Mouse (Mus musculus) cerebral cortex, adult 2 months (tissue): ENCODE data around the gene Mycbp2.

Source experiments
- WGBS: fragments of 180-500 bp; shearing (Covaris S2); methylation state at CpG from one replicate; pipeline ENCODE4 v1.1.7; 2018; 5-methylcytosine and 5-hydroxymethylcytosine counted together

Gene Mycbp2

GRCm38 (mm10) chr14:103346729-103347505 is at the start of gene Mycbp2:
Mycbp2 (minus strand) TSS chr14:103346814.
- WGBS = 2% methylated on average over 40 of the region's 41 CpGs

GRCm38 (mm10) chr14:103392391-103392790 is 45.8 kb upstream of the Mycbp2 start:
- 78% methylated on average over 7 of the region's 7 CpGs for WGBS

GRCm38 (mm10) chr14:103387431-103387830 is 40.8 kb upstream of the Mycbp2 start:
- 54% methylated on average over 4 of the region's 4 CpGs for WGBS

- 51% methylated on average over 8 of the region's 8 CpGs for WGBS
Measured at GRCm38 (mm10) chr14:103386871-103387270, 40.3 kb upstream of the Mycbp2 start.

DNA sequence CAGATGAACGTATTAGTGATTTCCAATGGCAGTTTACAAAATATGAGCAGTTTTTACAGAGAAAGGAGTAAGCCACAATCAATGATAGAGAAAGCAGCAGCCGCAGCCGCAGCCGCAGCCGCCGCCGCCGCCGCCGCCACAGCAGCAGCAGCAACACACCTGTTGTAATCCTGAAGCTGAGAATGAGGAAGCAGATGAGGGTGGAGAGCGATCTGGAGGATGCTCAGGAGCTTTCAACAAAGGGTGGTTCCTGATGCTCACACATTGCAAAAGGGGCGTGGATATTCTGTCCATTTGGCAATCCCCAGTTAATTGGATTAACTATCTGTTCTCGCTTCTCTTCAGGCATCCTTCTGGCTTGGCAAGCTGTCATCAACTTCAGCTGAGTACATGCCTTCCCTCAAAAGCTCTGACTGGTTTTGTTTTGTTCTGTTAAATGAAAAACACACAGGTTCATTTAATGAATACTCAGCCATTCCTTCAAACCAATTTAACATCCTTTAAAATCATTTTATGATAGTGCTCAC is 38.5 kb upstream of the Mycbp2 start:
- 79% methylated on average over 13 of the region's 13 CpGs for WGBS

- 88% methylated on average over 3 of the region's 3 CpGs for WGBS
Measured at GRCm38 (mm10) chr14:103378703-103379102, 32.1 kb upstream of the Mycbp2 start.

DNA sequence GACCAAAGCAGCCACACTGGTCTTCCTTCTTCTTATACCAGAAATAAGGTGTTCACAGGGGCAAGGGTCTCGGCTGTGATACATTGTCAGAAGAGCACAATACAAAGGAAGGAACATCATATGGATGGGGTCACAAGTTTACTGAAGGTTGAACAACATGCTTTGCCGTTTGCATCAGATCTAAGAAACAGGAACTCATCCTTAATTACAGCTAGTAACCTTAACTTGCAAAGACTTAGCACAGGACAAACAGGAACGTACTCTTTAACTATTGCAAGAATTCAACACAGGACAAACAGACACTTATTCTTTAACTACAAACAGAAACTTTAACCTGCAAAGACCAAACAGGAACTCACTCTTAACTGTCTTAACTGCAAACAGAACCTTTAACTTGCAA is 30.2 kb upstream of the Mycbp2 start:
- WGBS = 86% methylated on average over 3 of the region's 3 CpGs

DNA sequence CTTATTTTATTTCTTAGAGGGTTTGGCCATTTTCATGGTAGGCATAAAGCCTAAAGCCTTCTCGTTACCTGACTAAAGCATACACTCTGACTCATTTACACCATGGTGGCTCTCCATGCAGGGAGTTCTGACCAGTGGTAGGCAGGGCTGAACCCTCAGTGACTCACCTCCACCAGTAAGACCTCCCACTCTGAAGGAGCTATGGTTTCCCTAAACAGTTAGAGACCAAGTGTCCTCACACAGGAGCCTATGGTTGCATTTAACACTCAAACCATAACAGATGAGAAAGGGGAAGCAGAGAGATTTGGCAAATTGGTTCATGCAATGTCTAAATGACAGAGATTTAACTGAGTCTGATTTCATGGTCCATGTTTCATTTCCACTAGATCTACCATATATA is 28.9 kb upstream of the Mycbp2 start:
- 94% methylated on average over 1 of the region's 1 CpGs for WGBS

- WGBS = 42% methylated on average over 2 of the region's 2 CpGs
Measured at GRCm38 (mm10) chr14:103363199-103363598, 16.6 kb upstream of the Mycbp2 start.

DNA sequence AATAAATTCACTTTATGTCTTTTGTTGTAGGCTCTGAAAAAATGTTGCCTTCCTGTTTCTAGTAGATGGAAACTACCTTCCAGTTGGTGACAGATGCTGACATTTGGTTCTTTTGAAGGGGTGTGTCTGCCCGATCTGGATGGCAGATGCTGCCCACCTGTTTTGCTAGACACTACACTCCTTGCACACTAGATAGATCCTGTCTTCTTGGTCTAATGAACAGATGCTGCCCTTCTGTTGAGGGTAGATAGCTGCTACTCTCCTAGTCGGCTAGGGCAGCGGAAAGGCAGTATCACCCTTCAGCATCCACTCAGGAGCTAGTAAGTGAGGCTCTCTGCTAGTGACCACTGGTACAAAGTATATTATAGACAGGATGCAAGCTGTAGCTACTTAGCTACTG is 9.5 kb upstream of the Mycbp2 start:
- 87% methylated on average over 3 of the region's 3 CpGs for WGBS

DNA sequence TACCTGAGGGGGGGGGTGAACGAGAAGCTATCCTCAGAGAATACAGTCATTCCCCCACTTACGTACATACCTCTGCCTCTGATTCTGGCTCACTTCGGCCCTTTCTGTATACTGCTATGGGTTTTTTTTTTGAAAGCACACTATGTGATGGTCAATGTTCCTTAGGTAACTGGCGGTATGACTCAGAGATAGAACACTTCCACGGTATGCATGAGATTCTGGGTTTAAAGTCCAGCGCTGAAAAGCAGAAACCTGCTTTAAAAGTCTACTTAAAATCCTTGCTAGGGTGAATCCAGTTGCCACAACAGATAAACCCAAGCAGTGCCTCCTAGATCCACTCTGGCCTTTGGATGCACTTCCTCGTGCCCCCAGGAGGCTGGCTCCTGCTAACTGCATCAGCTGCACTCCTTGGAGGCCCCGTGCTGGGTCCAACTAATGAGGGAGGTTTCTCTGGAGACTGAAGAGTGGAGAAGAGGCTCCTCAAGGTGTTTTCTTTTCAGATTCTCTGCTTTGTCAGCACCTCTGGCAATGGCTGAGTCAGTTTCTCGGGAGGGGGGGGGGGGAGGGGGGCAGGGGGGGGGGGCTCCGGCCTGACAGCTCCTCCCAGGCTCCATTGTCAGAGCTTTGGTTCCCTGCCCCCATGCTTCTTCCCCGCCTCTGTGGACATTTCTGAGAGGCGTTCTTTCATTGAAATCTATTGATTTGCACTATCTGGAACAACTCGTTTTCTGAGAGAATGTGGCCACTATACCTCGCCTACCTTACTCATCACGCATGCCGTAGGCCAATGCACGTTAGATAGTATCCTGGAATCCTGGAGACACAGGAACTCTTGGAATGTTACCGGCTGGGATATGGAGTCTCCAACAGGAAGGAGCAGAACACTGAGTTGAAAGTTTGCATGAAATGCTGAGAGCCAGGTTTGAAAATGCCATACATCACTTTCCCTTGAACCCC is 8.1 kb upstream of the Mycbp2 start:
- 52% methylated on average over 17 of the region's 18 CpGs for WGBS

- under 1% methylated on average over 75 of the region's 83 CpGs for WGBS
Measured at GRCm38 (mm10) chr14:103345858-103346728, 521 bp downstream of the Mycbp2 start.

DNA sequence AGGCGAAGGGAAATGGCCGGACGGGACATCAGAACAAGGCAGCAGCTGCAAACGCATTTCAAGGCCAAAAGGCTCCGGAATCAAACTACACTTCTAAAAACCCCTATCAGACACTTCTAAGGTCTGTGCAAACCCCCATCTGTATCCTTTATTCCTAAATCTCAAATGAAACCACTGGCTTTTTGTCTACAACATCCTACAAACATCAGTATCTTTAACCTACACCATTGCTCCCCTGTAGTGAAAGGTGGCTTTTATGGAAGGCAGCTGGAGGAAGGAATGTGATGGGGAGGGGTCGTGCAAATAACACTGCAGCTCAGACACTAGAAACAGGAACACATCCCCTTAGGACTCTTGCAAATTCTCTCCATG is 1.1 kb downstream of the Mycbp2 start:
- WGBS = 6% methylated on average over 6 of the region's 6 CpGs

DNA sequence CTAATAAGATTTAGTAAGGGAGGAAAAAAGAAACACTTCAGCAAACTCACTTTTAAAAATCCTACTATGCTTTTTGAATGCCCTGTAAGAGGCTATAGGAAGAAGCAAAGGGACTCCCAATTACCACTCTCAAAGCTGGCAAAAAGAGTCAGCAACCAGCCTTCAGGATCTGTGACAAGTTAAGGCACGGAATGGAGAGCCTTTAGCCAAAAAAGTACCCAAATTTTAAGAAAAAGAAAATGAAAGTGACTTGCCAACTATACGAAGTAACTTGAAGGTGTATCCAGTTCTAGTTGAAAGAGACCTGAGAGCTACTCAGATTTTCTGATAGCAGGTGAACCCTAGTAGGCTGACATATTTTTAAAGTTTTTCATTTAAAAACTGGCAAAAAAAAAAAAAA is 1.6 kb downstream of the Mycbp2 start:
- WGBS = 11% methylated on average over 2 of the region's 2 CpGs

GRCm38 (mm10) chr14:103343791-103344190 is 2.8 kb downstream of the Mycbp2 start:
- WGBS = 35% methylated on average over 5 of the region's 5 CpGs

DNA sequence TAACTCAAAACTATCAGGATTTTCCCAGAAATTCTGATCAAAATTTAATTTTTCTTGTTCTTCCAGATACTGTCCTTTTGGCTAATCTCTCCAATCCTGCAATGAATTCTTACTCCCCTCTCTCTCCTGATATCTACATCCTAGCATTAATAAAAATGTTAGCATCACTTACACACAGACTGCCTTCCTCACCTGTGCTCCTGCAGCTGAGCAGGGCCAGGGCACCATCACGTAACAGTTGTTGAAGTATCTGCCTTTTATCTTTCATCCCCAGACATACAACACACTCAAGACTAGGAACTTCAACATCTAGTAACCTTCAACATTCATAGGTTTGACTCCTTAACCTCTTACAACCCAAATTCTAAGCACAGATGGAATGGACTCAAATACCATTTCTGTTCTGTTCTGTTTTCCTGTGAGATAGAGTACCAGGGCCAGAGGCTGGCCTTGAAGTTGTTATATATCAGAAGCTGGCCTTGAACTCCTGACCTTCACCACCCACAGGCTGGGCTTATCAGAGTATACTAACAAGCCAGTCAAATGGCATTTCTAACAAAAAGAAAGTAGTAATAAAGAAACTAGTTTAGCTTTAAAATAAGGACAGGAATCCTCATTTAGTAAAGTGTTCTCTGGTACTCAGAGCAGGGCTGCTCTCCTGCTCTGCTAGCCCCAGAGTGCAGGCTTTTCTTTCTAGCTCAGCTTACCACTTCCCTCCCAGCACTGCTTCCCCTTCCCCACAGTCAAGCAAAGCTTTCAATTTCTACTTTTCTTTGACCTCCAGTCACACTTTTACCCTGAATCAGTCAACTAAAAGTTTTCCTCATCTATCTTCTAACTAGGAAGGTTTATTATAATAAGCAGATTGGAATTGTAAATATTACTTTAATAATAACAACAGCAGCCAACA is 5.0 kb downstream of the Mycbp2 start:
- WGBS = 82% methylated on average over 1 of the region's 1 CpGs

DNA sequence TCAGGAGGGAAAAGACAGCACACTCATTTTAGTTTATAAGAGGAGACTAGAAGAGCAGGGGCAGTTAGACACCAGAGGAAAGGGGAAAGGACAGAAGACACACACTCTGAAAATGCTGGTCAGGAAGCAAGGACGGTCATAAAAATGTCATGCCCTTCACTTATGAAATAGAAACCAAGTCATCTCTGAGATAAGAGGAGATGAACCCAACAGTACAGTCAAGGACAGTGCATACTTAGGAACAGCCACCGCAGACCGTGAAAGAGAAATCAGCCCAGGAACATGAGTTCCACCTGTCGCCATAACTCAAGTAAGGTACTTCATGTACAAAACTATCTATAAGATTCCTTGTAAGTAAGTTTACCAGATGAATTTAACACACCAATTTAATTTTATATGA is 33.7 kb downstream of the Mycbp2 start:
- WGBS = 97% methylated on average over 4 of the region's 4 CpGs

DNA sequence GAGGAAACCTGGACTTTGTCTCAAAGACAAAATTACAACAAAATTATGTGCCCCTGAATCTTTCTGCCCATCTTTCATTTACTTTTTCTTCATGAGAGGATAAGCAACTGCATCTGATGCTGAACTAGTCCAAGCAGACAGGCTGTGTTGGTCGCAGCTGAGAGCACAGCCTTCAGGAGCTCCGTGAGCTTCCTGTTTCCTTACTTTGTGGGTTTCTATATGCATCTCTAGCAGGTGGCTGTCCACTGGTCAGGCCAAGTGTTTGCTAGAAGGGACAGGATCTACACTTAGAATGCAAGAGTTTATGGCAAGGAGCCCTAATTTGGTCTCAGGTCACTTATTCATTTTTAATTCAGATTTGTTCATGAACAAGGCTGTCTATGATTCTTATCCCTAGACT is 50.4 kb downstream of the Mycbp2 start:
- 89% methylated on average over 2 of the region's 2 CpGs for WGBS

DNA sequence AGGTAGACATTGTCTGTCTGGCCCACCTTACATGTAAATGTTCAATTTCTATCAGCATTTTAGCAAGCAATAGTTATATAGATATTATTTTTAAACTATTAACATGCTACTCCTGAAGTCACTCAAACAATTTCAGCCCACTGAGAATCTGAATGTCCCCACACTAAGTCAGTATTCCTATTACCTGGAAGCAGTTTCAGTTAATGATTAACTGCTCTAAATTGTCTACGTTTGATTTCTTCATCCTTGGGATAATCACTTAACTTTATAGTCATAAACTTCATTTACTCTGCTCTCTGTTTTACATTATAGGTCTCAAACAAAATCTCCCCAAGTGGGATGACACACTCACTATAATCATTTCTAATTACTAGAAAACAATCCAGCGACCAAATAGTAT is 60.0 kb downstream of the Mycbp2 start:
- WGBS = 91% methylated on average over 2 of the region's 2 CpGs

DNA sequence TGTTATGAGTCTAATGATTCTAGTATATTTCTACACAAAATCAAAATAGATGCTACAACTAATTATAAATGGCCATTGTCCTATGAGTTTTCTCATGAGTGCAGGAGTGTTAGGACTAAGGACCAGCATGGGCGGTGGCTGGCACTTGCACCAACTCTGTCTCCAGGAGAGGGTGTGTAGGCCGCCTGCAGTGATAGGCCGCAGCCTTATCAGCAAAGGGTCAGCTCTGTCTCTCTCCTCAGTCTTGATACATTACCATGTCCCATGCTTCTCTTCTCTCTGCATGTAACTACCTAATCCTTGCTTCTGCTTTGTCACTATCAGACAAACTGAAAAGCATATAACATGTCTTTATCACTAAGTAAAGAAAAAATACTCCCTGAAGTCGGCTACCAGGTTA is 69.9 kb downstream of the Mycbp2 start:
- WGBS = 92% methylated on average over 4 of the region's 4 CpGs

DNA sequence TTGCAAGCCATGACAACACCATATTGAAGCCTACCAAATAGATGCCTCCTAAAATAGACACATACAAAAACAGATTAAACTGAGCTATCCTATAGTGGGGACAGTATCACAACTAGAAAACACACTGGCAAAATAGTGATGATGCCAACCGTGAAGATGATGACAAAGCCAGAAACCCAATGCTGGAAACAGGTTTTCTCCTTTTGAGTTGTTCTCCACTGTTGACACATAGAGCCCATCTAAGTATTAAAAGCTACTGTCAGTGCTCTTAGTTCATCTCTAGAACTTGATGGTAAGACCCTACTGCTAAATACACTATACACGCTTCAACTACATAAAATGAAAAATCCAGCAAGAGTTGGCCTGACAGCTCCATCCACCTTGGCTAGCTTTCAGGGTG is 86.2 kb downstream of the Mycbp2 start:
- 95% methylated on average over 2 of the region's 2 CpGs for WGBS
